Mouse (Mus musculus) left cerebral cortex, postnatal 4 days (tissue): Measurements from ENCODE around the gene Syt13. TPM values are rescaled to one million over a fixed set of nuclear protein-coding genes. Genes with fewer than 3 reads are reported as not detected.

Experiments used
- DNase-seq: peaks from one replicate; pipeline ENCODE4 v3.0.0-alpha.2; 2022
- intact Hi-C: fragments of 180-260 bp; cut with DNase I; formaldehyde crosslinking; loops from one replicate; pipeline ENCODE4 v1.15.1; 2025
- total RNA-seq, 2 experiments: library from RNA; stranded (reverse); gene quantifications; 2 replicates each; pipeline ENCODE4 v1.2.3; 2021

Gene Syt13
- total RNA-seq, 2 experiments from 2014 or later = 24.3 to 31.7 TPM

- no peak for DNase-seq
- intact Hi-C loops = no loop called here
These were observed 2.7 kb downstream of the Syt13 start for GRCm38 (mm10) chr2:92917405-92918142.

GRCm38 (mm10) chr2:92920709-92921108, 5.8 kb downstream of the Syt13 start:
- intact Hi-C loops = no loop called here
- DNase-seq = no peak

GRCm38 (mm10) chr2:92924677-92925259, 9.9 kb downstream of the Syt13 start:
- intact Hi-C loops = no loop called here
- no peak for DNase-seq

GRCm38 (mm10) chr2:92929696-92930095, 14.8 kb downstream of the Syt13 start:
- intact Hi-C loops = no loop called here
- DNase-seq = no peak

GRCm38 (mm10) chr2:92931061-92931460, 16.2 kb downstream of the Syt13 start:
- DNase-seq = no peak
- intact Hi-C loops = no loop called here

GRCm38 (mm10) chr2:92933379-92933778, 18.5 kb downstream of the Syt13 start:
- DNase-seq = no peak
- intact Hi-C loops = no loop called here

GRCm38 (mm10) chr2:92934312-92934982, 19.5 kb downstream of the Syt13 start:
- DNase-seq = peak; percentile 57
- intact Hi-C loops = no loop called here

GRCm38 (mm10) chr2:92935483-92935882, 20.6 kb downstream of the Syt13 start:
- DNase-seq = peak; percentile 81
- intact Hi-C loops = no loop called here

GRCm38 (mm10) chr2:92938063-92938462, 23.2 kb downstream of the Syt13 start:
- intact Hi-C loops = no loop called here
- no peak for DNase-seq

GRCm38 (mm10) chr2:92938827-92939226, 23.9 kb downstream of the Syt13 start:
- intact Hi-C loops = no loop called here

GRCm38 (mm10) chr2:92940963-92941362, 26.1 kb downstream of the Syt13 start:
- no peak for DNase-seq
- intact Hi-C loops = no loop called here

More at GRCm38 (mm10) chr2:92938827-92939226, 23.9 kb downstream of the Syt13 start:
- no peak for DNase-seq

GRCm38 (mm10) chr2:92941463-92941862, 26.6 kb downstream of the Syt13 start:
- intact Hi-C loops = no loop called here
- no peak for DNase-seq

GRCm38 (mm10) chr2:92943406-92943805, 28.5 kb downstream of the Syt13 start:
- DNase-seq = no peak
- intact Hi-C loops = no loop called here

GRCm38 (mm10) chr2:92944356-92944755, 29.5 kb downstream of the Syt13 start:
- no peak for DNase-seq
- intact Hi-C loops = no loop called here

GRCm38 (mm10) chr2:92945125-92945746, 30.3 kb downstream of the Syt13 start:
- DNase-seq = no peak

GRCm38 (mm10) chr2:92945824-92946598, 31.1 kb downstream of the Syt13 start:
- intact Hi-C loops = no loop called here
- DNase-seq = no peak

More at GRCm38 (mm10) chr2:92945125-92945746, 30.3 kb downstream of the Syt13 start:
- intact Hi-C loops = no loop called here

GRCm38 (mm10) chr2:92947981-92948698, 33.2 kb downstream of the Syt13 start:
- peak; percentile 72 for DNase-seq
- intact Hi-C loops = no loop called here

GRCm38 (mm10) chr2:92948699-92949300, 33.9 kb downstream of the Syt13 start:
- intact Hi-C loops = no loop called here
- DNase-seq = no peak

- intact Hi-C loops = no loop called here
- DNase-seq = no peak
These were observed 34.6 kb downstream of the Syt13 start for GRCm38 (mm10) chr2:92949518-92949917.
